Mouse (Mus musculus) C2C12 (cell line): ENCODE measurements at regions not wholly inside any gene's neighbourhood (a gene's known extent, or its start where the extent isn't known, plus 50 kb on each side); places are given as distances from the start of the nearest gene placed in this dataset.

Source experiments
- H3K27me3 ChIP-seq: one replicate; pipeline ENCODE4 v1.6.1; 2011; ENCODE audit not compliant: control insufficient read depth, insufficient read depth, insufficient read length
- H3K36me3 ChIP-seq: one replicate; pipeline ENCODE4 v1.6.1; 2011; ENCODE audit not compliant: control insufficient read depth, insufficient read depth
- H3K4me3 ChIP-seq: one replicate; pipeline ENCODE4 v1.5.1; 2011; ENCODE audit warnings: mild to moderate bottlenecking, control low read depth; ENCODE audit not compliant: poor library complexity, insufficient read depth, severe bottlenecking
- H3K79me2 ChIP-seq: one replicate; pipeline ENCODE4 v1.6.1; 2011; ENCODE audit not compliant: control insufficient read depth, insufficient read depth
- H3K79me3 ChIP-seq: one replicate; pipeline ENCODE4 v1.6.1; 2011; ENCODE audit warnings: low read depth, control low read depth
- H3ac ChIP-seq: one replicate; pipeline ENCODE3; 2011; ENCODE audit warnings: low read depth; ENCODE audit not compliant: control insufficient read depth, insufficient read length
- CEBPB ChIP-seq: IDR thresholded peaks from one replicate; pipeline ENCODE4 v1.6.1; 2011; ENCODE audit warnings: low read depth, mild to moderate bottlenecking, control low read depth, moderate library complexity
- CTCF ChIP-seq: IDR thresholded peaks from one replicate; pipeline ENCODE4 v1.5.1; 2011; ENCODE audit not compliant: control insufficient read depth, insufficient read depth, insufficient read length
- FOSL1 ChIP-seq: IDR thresholded peaks from one replicate; pipeline ENCODE4 v1.8.0; 2011; ENCODE audit warnings: mild to moderate bottlenecking, low read length; ENCODE audit not compliant: poor library complexity, insufficient read depth, severe bottlenecking
- MAX ChIP-seq: IDR thresholded peaks from one replicate; pipeline ENCODE4 v1.6.1; 2011; ENCODE audit warnings: mild to moderate bottlenecking, control low read depth
- MYOD1 ChIP-seq: IDR thresholded peaks from one replicate; pipeline ENCODE4 v1.6.1; 2011; ENCODE audit warnings: low read depth; ENCODE audit not compliant: control insufficient read depth, insufficient read length
- MYOG ChIP-seq: IDR thresholded peaks from one replicate; pipeline ENCODE4 v1.6.1; 2011; ENCODE audit not compliant: control insufficient read depth, insufficient read length; ENCODE audit errors: extremely low read depth
- USF1 ChIP-seq: IDR thresholded peaks from one replicate; pipeline ENCODE4 v1.6.1; 2011; ENCODE audit warnings: low read depth, mild to moderate bottlenecking, control low read depth, moderate library complexity

- no peaks in the 10 kb centered on the region for H3K36me3 ChIP-seq
- TF ChIP-seq MYOD1 (peak; percentile 85), CTCF (no peak)
- no peaks in the 10 kb centered on the region for H3K79me3 ChIP-seq
- no peak overlapping the region for H3K4me3 ChIP-seq
- no peaks in the 10 kb centered on the region for H3K79me2 ChIP-seq
- no peak overlapping the region for H3ac ChIP-seq
- H3K27me3 ChIP-seq: no peaks in the 10 kb centered on the region
Observed at GRCm38 (mm10) chr9:116319421-116319820, 144.3 kb upstream of the Tgfbr2 start.

- Histone ChIP-seq H3K36me3 (no peaks in the 10 kb centered on the region), H3K4me3 (no peak overlapping the region), H3K79me3 (no peaks in the 10 kb centered on the region), H3K79me2 (no peaks in the 10 kb centered on the region), H3ac (no peak overlapping the region), H3K27me3 (no peaks in the 10 kb centered on the region)
- TF ChIP-seq CEBPB: no peak
- no peak for TF ChIP-seq USF1
- TF ChIP-seq MAX: no peak
- TF ChIP-seq MYOG: no peak
- TF ChIP-seq CTCF: no peak
- no peak for TF ChIP-seq MYOD1
Observed at GRCm38 (mm10) chr9:116316582-116317095, 141.5 kb upstream of the Tgfbr2 start.

- no peaks in the 10 kb centered on the region for H3K79me3 ChIP-seq
- no peaks in the 10 kb centered on the region for H3K27me3 ChIP-seq
- TF ChIP-seq MYOD1: no peak
Observed at GRCm38 (mm10) chr9:116314803-116315202, 139.6 kb upstream of the Tgfbr2 start.

GRCm38 (mm10) chr9:116313932-116314790 lies 139.0 kb upstream of the Tgfbr2 start:
- Histone ChIP-seq H3K4me3 (no peak overlapping the region), H3ac (no peak overlapping the region), H3K79me3 (no peaks in the 10 kb centered on the region), H3K79me2 (no peaks in the 10 kb centered on the region), H3K36me3 (no peaks in the 10 kb centered on the region), H3K27me3 (no peaks in the 10 kb centered on the region)
- TF ChIP-seq CTCF: no peak
- TF ChIP-seq CEBPB: no peak
- TF ChIP-seq MAX: no peak
- no peak for TF ChIP-seq USF1

More at GRCm38 (mm10) chr9:116314803-116315202, 139.6 kb upstream of the Tgfbr2 start:
- Histone ChIP-seq H3K4me3 (no peak overlapping the region), H3ac (no peak overlapping the region), H3K79me2 (no peaks in the 10 kb centered on the region), H3K36me3 (no peaks in the 10 kb centered on the region)

- TF ChIP-seq MAX (peak; percentile 40), MYOD1 (no peak)
- no peak overlapping the region for H3ac ChIP-seq
- no peaks in the 10 kb centered on the region for H3K27me3 ChIP-seq
- no peaks in the 10 kb centered on the region for H3K79me2 ChIP-seq
- H3K4me3 ChIP-seq: no peak overlapping the region
- no peaks in the 10 kb centered on the region for H3K36me3 ChIP-seq
- H3K79me3 ChIP-seq: no peaks in the 10 kb centered on the region
Observed at GRCm38 (mm10) chr9:116311364-116311763, 136.2 kb upstream of the Tgfbr2 start.

GRCm38 (mm10) chr9:116301602-116302001 lies 126.4 kb upstream of the Tgfbr2 start:
- Histone ChIP-seq H3K27me3 (no peaks in the 10 kb centered on the region), H3K4me3 (no peak overlapping the region), H3ac (no peak overlapping the region), H3K79me3 (no peaks in the 10 kb centered on the region), H3K36me3 (no peaks in the 10 kb centered on the region), H3K79me2 (no peaks in the 10 kb centered on the region)
- TF ChIP-seq FOSL1 (no peak), USF1 (no peak), CTCF (no peak), MYOG (no peak), CEBPB (no peak), MYOD1 (no peak)
